Mouse (Mus musculus): ENCODE measurements around the gene Srrm2. TPM values are rescaled to one million over a fixed set of nuclear protein-coding genes. Genes with fewer than 3 reads are reported as not detected.

Srrm2 gene
- polyA plus RNA-seq, 1 experiment from 2014 or later, result 524 TPM

DNA sequence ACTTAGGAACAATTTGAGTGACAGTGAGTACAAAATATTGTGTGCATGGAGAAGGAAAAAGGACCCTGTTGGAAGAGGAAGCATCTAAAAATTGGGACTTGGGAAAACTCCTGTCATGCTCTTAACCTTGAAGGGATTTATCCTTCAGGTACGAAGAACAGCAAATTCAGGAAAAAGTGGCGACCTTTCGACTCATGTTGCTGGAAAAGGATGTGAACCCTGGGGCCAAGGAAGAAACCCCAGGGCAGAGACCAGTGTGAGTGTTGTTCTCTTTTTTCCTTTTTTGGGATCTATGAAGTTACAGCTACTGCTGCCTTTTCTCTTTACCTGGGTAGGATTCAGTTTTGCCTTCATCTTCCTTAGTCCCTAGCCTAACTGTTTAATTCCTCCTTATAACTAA is 17.6 kb downstream of the Srrm2 start:
- Histone ChIP-seq H3K27me3 (ENCODE audit: control insufficient read depth, insufficient read depth, low read length) (no peaks in the 10 kb centered on the region), H3K9me3 (ENCODE audit: control insufficient read depth, low read length) (no peaks in the 10 kb centered on the region), H3K4me1 (ENCODE audit: control insufficient read depth, insufficient read depth, low read length) (peaks cover 26% of the 10 kb centered on the region), H3K4me2 (ENCODE audit: low read depth, low read length) (no peak overlapping the region), H3K9ac (replicated peaks; ENCODE audit: low read depth, low read length) (no peak overlapping the region), H3K4me3 (ENCODE audit: low read depth, low read length) (no peak overlapping the region), H3K36me3 (ENCODE audit: control insufficient read depth, insufficient read depth, low read length) (peaks cover 41% of the 10 kb centered on the region), H3K27ac (ENCODE audit: low read depth, low read length) (no peak overlapping the region)
- ATAC-seq (ENCODE audit: low read depth), result no peak
- 91% methylated on average over 3 of the region's 3 CpGs for WGBS

DNA sequence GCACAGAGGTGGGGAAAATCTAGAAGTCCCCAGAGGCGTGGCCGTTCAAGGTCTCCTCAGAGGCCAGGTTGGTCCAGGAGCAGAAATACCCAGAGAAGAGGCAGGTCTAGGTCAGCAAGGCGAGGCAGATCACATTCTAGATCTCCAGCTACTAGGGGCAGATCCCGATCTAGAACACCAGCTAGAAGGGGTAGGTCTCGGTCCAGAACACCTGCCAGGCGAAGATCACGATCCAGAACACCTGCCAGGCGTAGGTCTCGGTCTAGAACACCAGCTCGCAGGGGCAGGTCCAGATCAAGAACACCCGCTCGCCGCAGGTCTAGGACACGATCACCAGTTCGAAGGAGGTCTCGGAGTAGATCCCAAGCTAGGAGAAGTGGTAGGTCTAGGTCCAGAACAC is 25.3 kb downstream of the Srrm2 start:
- 99% methylated on average over 16 of the region's 16 CpGs for WGBS
- ATAC-seq (ENCODE audit: low read depth), result no peak

DNA sequence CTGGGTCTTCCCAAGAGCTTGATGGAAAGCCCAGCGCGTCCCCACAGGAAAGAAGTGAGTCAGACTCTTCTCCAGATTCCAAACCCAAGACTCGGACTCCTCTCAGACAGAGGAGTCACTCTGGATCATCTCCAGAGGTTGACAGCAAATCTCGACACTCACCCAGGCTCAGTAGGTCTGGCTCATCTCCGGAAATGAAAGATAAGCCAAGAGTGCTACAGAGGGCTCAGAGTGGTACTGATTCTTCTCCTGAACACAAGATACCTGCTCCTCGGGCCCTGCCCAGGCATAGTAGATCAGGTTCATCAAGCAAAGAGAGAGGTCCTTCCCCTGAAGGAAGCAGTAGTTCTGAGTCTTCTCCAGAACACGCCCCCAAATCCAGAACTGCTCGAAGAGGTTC is 28.2 kb downstream of the Srrm2 start:
- H3K4me2 ChIP-seq (ENCODE audit: low read depth, low read length), result no peak overlapping the region
- no peak for ATAC-seq (ENCODE audit: low read depth)
- H3K4me3 ChIP-seq (ENCODE audit: low read depth, low read length), result no peak overlapping the region
- no peaks in the 10 kb centered on the region for H3K9me3 ChIP-seq (ENCODE audit: control insufficient read depth, low read length)
- WGBS, result 96% methylated on average over 8 of the region's 8 CpGs
- no peaks in the 10 kb centered on the region for H3K4me1 ChIP-seq (ENCODE audit: control insufficient read depth, insufficient read depth, low read length)
- no peaks in the 10 kb centered on the region for H3K27me3 ChIP-seq (ENCODE audit: control insufficient read depth, insufficient read depth, low read length)
- peaks cover 94% of the 10 kb centered on the region for H3K36me3 ChIP-seq (ENCODE audit: control insufficient read depth, insufficient read depth, low read length)
- H3K27ac ChIP-seq (ENCODE audit: low read depth, low read length), result no peak overlapping the region
- H3K9ac ChIP-seq (replicated peaks; ENCODE audit: low read depth, low read length), result no peak overlapping the region

More for the DNA sequence above, 25.3 kb downstream of the Srrm2 start:
- Histone ChIP-seq H3K27ac (ENCODE audit: low read depth, low read length) (no peak overlapping the region), H3K9me3 (ENCODE audit: control insufficient read depth, low read length) (no peaks in the 10 kb centered on the region), H3K4me1 (ENCODE audit: control insufficient read depth, insufficient read depth, low read length) (no peaks in the 10 kb centered on the region), H3K4me3 (ENCODE audit: low read depth, low read length) (no peak overlapping the region), H3K9ac (replicated peaks; ENCODE audit: low read depth, low read length) (no peak overlapping the region), H3K4me2 (ENCODE audit: low read depth, low read length) (no peak overlapping the region), H3K36me3 (ENCODE audit: control insufficient read depth, insufficient read depth, low read length) (peaks cover 91% of the 10 kb centered on the region), H3K27me3 (ENCODE audit: control insufficient read depth, insufficient read depth, low read length) (no peaks in the 10 kb centered on the region)

DNA sequence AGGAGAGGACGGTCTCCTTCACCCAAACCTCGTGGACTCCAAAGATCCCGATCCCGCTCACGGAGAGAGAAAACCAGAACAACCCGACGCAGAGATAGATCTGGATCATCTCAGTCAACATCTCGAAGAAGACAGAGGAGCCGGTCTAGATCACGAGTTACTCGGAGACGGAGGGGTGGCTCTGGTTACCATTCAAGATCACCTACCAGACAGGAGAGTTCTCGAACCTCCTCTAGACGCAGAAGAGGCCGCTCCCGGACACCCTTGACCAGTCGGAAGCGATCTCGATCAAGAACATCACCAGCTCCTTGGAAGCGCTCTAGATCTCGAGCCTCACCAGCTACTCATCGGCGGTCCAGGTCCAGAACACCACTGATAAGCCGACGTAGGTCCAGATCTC is 28.9 kb downstream of the Srrm2 start:
- no peak overlapping the region for H3K4me3 ChIP-seq (ENCODE audit: low read depth, low read length)
- H3K9ac ChIP-seq (replicated peaks; ENCODE audit: low read depth, low read length), result no peak overlapping the region
- H3K27me3 ChIP-seq (ENCODE audit: control insufficient read depth, insufficient read depth, low read length), result no peaks in the 10 kb centered on the region
- no peak overlapping the region for H3K4me2 ChIP-seq (ENCODE audit: low read depth, low read length)
- over 99% methylated on average over 25 of the region's 25 CpGs for WGBS
- no peaks in the 10 kb centered on the region for H3K4me1 ChIP-seq (ENCODE audit: control insufficient read depth, insufficient read depth, low read length)
- H3K36me3 ChIP-seq (ENCODE audit: control insufficient read depth, insufficient read depth, low read length), result peaks cover 92% of the 10 kb centered on the region
- no peak overlapping the region for H3K27ac ChIP-seq (ENCODE audit: low read depth, low read length)
- ATAC-seq (ENCODE audit: low read depth), result no peak
- H3K9me3 ChIP-seq (ENCODE audit: control insufficient read depth, low read length), result no peaks in the 10 kb centered on the region

DNA sequence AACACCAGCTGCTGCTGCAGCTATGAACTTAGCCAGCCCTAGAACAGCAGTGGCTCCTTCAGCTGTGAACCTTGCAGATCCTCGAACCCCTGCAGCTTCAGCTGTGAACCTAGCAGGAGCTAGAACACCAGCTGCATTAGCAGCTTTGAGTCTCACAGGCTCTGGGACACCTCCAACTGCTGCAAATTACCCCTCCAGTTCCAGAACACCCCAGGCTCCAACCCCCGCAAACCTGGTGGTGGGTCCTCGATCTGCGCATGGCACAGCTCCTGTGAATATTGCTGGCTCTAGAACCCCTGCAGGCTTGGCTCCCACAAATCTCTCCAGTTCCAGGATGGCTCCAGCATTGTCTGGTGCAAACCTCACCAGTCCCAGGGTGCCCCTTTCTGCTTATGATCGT is 30.4 kb downstream of the Srrm2 start:
- WGBS, result 99% methylated on average over 5 of the region's 5 CpGs
- H3K9ac ChIP-seq (replicated peaks; ENCODE audit: low read depth, low read length), result no peak overlapping the region
- H3K27me3 ChIP-seq (ENCODE audit: control insufficient read depth, insufficient read depth, low read length), result no peaks in the 10 kb centered on the region
- ATAC-seq (ENCODE audit: low read depth), result no peak
- peaks cover 93% of the 10 kb centered on the region for H3K36me3 ChIP-seq (ENCODE audit: control insufficient read depth, insufficient read depth, low read length)
- no peak overlapping the region for H3K4me3 ChIP-seq (ENCODE audit: low read depth, low read length)
- H3K27ac ChIP-seq (ENCODE audit: low read depth, low read length), result no peak overlapping the region
- H3K9me3 ChIP-seq (ENCODE audit: control insufficient read depth, low read length), result no peaks in the 10 kb centered on the region
- no peaks in the 10 kb centered on the region for H3K4me1 ChIP-seq (ENCODE audit: control insufficient read depth, insufficient read depth, low read length)
- H3K4me2 ChIP-seq (ENCODE audit: low read depth, low read length), result no peak overlapping the region

DNA sequence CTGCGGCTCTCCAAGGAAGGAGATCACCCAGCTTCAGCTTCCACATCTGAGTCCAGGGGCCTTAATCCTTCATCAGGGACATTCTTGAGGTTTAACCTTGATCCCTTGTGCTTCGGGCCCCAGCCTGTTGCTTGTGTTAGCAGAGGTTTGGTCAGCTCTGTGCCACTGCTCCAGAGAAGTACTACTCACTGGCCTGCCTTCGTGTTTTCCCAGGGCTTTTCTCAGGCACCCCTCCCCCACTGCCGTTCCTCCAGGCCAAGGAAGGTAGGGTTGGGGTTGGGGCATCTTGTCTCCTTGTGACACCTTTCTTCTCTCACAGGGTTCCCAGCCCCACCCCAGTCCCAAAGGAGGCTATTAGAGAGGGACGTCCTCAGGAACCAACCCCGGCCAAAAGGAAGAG is 31.8 kb downstream of the Srrm2 start:
- no peak for ATAC-seq (ENCODE audit: low read depth)
- WGBS, result 73% methylated on average over 6 of the region's 6 CpGs
- no peaks in the 10 kb centered on the region for H3K9me3 ChIP-seq (ENCODE audit: control insufficient read depth, low read length)

DNA sequence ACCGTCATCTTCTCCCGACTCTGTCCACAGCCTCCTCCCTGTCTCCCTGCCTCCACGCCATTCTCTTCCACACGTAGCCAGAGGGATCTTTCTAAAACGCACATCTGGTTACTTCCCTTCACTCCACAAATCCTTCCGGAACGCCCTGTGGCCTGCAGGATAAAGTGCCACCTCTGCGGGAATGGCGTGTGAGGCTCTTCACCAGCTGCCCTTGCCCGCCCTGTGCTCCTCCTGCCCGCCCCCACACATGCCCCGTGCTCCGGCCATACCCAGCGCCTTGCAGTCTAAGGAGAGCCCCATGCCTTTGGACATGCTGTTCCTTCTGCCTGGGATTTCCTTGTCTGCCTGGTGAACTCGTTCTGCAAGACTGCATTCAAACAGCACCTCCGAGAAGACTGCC is 32.7 kb downstream of the Srrm2 start:
- no peak for ATAC-seq (ENCODE audit: low read depth)
- 86% methylated on average over 16 of the region's 16 CpGs for WGBS

More for the DNA sequence above, 31.8 kb downstream of the Srrm2 start:
- H3K4me1 ChIP-seq (ENCODE audit: control insufficient read depth, insufficient read depth, low read length), result peaks cover 6% of the 10 kb centered on the region
- H3K9ac ChIP-seq (replicated peaks; ENCODE audit: low read depth, low read length), result no peak overlapping the region
- H3K4me3 ChIP-seq (ENCODE audit: low read depth, low read length), result no peak overlapping the region
- no peaks in the 10 kb centered on the region for H3K27me3 ChIP-seq (ENCODE audit: control insufficient read depth, insufficient read depth, low read length)
- H3K4me2 ChIP-seq (ENCODE audit: low read depth, low read length), result no peak overlapping the region
- peaks cover 87% of the 10 kb centered on the region for H3K36me3 ChIP-seq (ENCODE audit: control insufficient read depth, insufficient read depth, low read length)
- no peak overlapping the region for H3K27ac ChIP-seq (ENCODE audit: low read depth, low read length)

DNA sequence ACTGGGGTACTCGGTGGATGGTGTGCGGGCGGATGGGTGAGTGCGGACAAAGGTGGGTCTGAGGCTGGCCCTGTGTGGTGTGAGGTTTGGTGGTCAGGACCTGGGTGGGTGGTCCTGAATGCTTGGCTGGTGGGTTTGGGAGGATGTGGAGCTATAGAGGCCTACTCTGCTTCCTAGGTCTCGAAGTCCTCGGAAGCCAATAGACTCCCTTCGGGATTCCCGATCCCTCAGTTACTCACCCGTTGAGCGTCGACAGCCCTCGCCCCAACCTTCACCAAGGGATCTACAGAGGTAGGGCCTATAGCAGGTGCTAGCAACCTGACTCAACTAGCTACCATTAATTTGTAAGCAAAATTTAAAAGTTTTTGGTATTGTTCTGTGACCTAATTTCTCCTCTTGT is 33.3 kb downstream of the Srrm2 start:
- H3K9ac ChIP-seq (replicated peaks; ENCODE audit: low read depth, low read length), result no peak overlapping the region
- H3K27ac ChIP-seq (ENCODE audit: low read depth, low read length), result no peak overlapping the region
- H3K36me3 ChIP-seq (ENCODE audit: control insufficient read depth, insufficient read depth, low read length), result peaks cover 72% of the 10 kb centered on the region
- 91% methylated on average over 12 of the region's 12 CpGs for WGBS
- no peaks in the 10 kb centered on the region for H3K9me3 ChIP-seq (ENCODE audit: control insufficient read depth, low read length)
- ATAC-seq (ENCODE audit: low read depth), result no peak; the same call in 1 of the 2 replicates
- no peak overlapping the region for H3K4me2 ChIP-seq (ENCODE audit: low read depth, low read length)
- no peak overlapping the region for H3K4me3 ChIP-seq (ENCODE audit: low read depth, low read length)
- H3K27me3 ChIP-seq (ENCODE audit: control insufficient read depth, insufficient read depth, low read length), result no peaks in the 10 kb centered on the region
- peaks cover 16% of the 10 kb centered on the region for H3K4me1 ChIP-seq (ENCODE audit: control insufficient read depth, insufficient read depth, low read length)

More for the DNA sequence above, 32.7 kb downstream of the Srrm2 start:
- Histone ChIP-seq H3K4me1 (ENCODE audit: control insufficient read depth, insufficient read depth, low read length) (peaks cover 15% of the 10 kb centered on the region), H3K4me3 (ENCODE audit: low read depth, low read length) (no peak overlapping the region), H3K36me3 (ENCODE audit: control insufficient read depth, insufficient read depth, low read length) (peaks cover 78% of the 10 kb centered on the region), H3K27ac (ENCODE audit: low read depth, low read length) (no peak overlapping the region), H3K4me2 (ENCODE audit: low read depth, low read length) (no peak overlapping the region), H3K9ac (replicated peaks; ENCODE audit: low read depth, low read length) (no peak overlapping the region), H3K9me3 (ENCODE audit: control insufficient read depth, low read length) (no peaks in the 10 kb centered on the region), H3K27me3 (ENCODE audit: control insufficient read depth, insufficient read depth, low read length) (no peaks in the 10 kb centered on the region)

DNA sequence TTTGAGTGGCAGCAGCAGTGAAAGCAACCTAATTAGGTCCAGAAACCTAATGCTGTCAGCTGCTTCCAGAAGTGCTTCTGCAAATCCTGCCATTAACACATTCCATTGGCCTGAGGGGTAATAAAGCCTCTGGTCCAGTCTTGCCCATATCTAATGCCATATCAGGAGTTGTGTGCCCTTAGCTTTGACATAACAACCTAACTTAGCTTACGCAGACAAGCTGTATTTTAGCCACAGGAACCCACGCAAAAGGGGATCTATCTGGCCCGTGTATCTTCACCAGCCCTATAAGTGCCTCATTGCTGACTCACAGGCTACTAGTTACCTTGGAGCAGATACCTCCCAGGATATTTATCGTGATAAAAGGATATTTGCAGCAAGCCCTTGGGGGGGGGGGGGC is 35.3 kb downstream of the Srrm2 start:
- no peak overlapping the region for H3K4me3 ChIP-seq (ENCODE audit: low read depth, low read length)
- no peaks in the 10 kb centered on the region for H3K27me3 ChIP-seq (ENCODE audit: control insufficient read depth, insufficient read depth, low read length)
- H3K9me3 ChIP-seq (ENCODE audit: control insufficient read depth, low read length), result no peaks in the 10 kb centered on the region
- H3K9ac ChIP-seq (replicated peaks; ENCODE audit: low read depth, low read length), result no peak overlapping the region
- no peak for ATAC-seq (ENCODE audit: low read depth)
- H3K4me1 ChIP-seq (ENCODE audit: control insufficient read depth, insufficient read depth, low read length), result peaks cover 16% of the 10 kb centered on the region
- peaks cover 53% of the 10 kb centered on the region for H3K36me3 ChIP-seq (ENCODE audit: control insufficient read depth, insufficient read depth, low read length)
- H3K4me2 ChIP-seq (ENCODE audit: low read depth, low read length), result no peak overlapping the region
- H3K27ac ChIP-seq (ENCODE audit: low read depth, low read length), result no peak overlapping the region
- 86% methylated on average over 4 of the region's 4 CpGs for WGBS
